ENCODE assay signal across 11 mouse cellular contexts in genomic region chr11:111687769-111688168, GRCm38 (mm10).
DNase-seq lines count a peak whose midpoint lies in the region; ATAC-seq and TF ChIP-seq lines count a peak whose summit lies in the region.
"Had no signal": no experiment of that assay in that cellular context is flagged by ENCODE, and none has a peak within 500 bp of the region (broad histone marks: within the 10 kb centered on the region; RNA-seq: fewer than 3 reads in every experiment).

No protein-coding gene starts in this region.

- no peak overlapping the region for H3ac ChIP-seq in myocyte (ENCODE audit: control insufficient read depth, insufficient read length)

- H3K4me2 ChIP-seq in intestine, postnatal 0 days (replicated peaks; ENCODE audit: low read depth): no peak overlapping the region
- peak overlapping the region; percentile 56 for H3K4me2 ChIP-seq in myocyte (ENCODE audit: low read depth)
- H3K4me2 ChIP-seq: hindbrain, embryonic 15.5 days had no signal

- H3K36me3 ChIP-seq in intestine, postnatal 0 days (ENCODE audit: control insufficient read depth, insufficient read depth): no peaks in the 10 kb centered on the region
- no peaks in the 10 kb centered on the region for H3K36me3 ChIP-seq in myocyte (ENCODE audit: control insufficient read depth, insufficient read depth)
- H3K36me3 ChIP-seq: hindbrain, embryonic 15.5 days had no signal

- peak; percentile 2 for DNase-seq in lung, postnatal 25 days (ENCODE audit: low spot score)
- DNase-seq in lung, postnatal 14 days: no peak
- peak; percentile 9 for DNase-seq in c-Kit-negative CD71-positive TER-119-positive erythroid progenitor cells, embryonic 14.5 days (ENCODE audit: low read depth, low spot score)
- DNase-seq in urinary bladder, postnatal 10 days (ENCODE audit: low spot score): no peak
- no peak for DNase-seq in retina, postnatal 1 day
- no peak for DNase-seq in heart, postnatal 14 days
- DNase-seq: heart, adult 2 months; kidney, postnatal 10 days had no signal

- 20% methylated on average over 3 of the region's 3 CpGs for WGBS in intestine, postnatal 0 days

- intact Hi-C loops in heart, postnatal 14 days (cut with DNase I): no loop called here

- H3K9ac ChIP-seq in intestine, postnatal 0 days (ENCODE audit: low read depth, low read length): no peak overlapping the region
- H3K9ac ChIP-seq: hindbrain, embryonic 15.5 days had no signal

- ATAC-seq in intestine, postnatal 0 days: peak; percentile 69

- 0 out of 2 replicates have a peak, but pooled peaks cover 3% of the 10 kb centered on the region for H3K4me1 ChIP-seq in intestine, postnatal 0 days (replicated peaks; ENCODE audit: control insufficient read depth, insufficient read depth, low read length)
- H3K4me1 ChIP-seq: hindbrain, embryonic 15.5 days had no signal

- no peaks in the 10 kb centered on the region for H3K9me3 ChIP-seq in intestine, postnatal 0 days (ENCODE audit: control insufficient read depth)
- H3K9me3 ChIP-seq: hindbrain, embryonic 15.5 days had no signal

- H3K27me3 ChIP-seq in intestine, postnatal 0 days (replicated peaks; ENCODE audit: control insufficient read depth, insufficient read depth, low read length): no peaks in the 10 kb centered on the region
- H3K27me3 ChIP-seq in myocyte (ENCODE audit: control insufficient read depth, insufficient read depth, insufficient read length): no peaks in the 10 kb centered on the region
- H3K27me3 ChIP-seq: hindbrain, embryonic 15.5 days had no signal

- TF ChIP-seq CTCF in intestine, postnatal 0 days (IDR thresholded peaks at IDR 0.05; ENCODE audit: low read depth): no peak

- no peaks in the 10 kb centered on the region for H3K79me2 ChIP-seq in myocyte (ENCODE audit: control insufficient read depth, insufficient read depth)

- H3K27ac ChIP-seq in intestine, postnatal 0 days (ENCODE audit: low read depth, low read length): no peak overlapping the region
- H3K27ac ChIP-seq: heart, adult 2 months; hindbrain, embryonic 15.5 days had no signal

- TF ChIP-seq POLR2A in myocyte (IDR thresholded peaks at IDR 0.05; ENCODE audit: insufficient read length, low read depth): no peak

- H3K4me3 ChIP-seq in intestine, postnatal 0 days (ENCODE audit: low read depth, low read length): no peak overlapping the region
- no peak overlapping the region for H3K4me3 ChIP-seq in myocyte
- H3K4me3 ChIP-seq: heart, adult 2 months; hindbrain, embryonic 15.5 days had no signal

TF ChIP-seq in myocyte, 11 proteins besides CTCF, POLR2A, EP300 and RAD21:
- TF ChIP-seq MYOD1 (IDR thresholded peaks at IDR 0.05; ENCODE audit: control insufficient read depth in 1 of 3, insufficient read length in 2 of 3, low read depth in 2 of 3): no peak
- TF ChIP-seq E2F4 (IDR thresholded peaks at IDR 0.05; ENCODE audit: insufficient read depth): no peak
- TF ChIP-seq CEBPB (IDR thresholded peaks at IDR 0.05; ENCODE audit: insufficient read depth, poor library complexity, severe bottlenecking): no peak
- TF ChIP-seq MYOG (IDR thresholded peaks at IDR 0.05; ENCODE audit: control insufficient read depth in 1 of 3, insufficient read depth in 1 of 3, insufficient read length in 2 of 3, low read depth in 2 of 3): no peak
- TF ChIP-seq TCF12 (IDR thresholded peaks at IDR 0.05; ENCODE audit: insufficient read depth, poor library complexity, severe bottlenecking): no peak
- no peak for TF ChIP-seq SRF (IDR thresholded peaks at IDR 0.05; ENCODE audit: control insufficient read depth, insufficient read length, low read depth)
- TF ChIP-seq TCF3 (IDR thresholded peaks at IDR 0.05; ENCODE audit: insufficient read length, low read depth): no peak
- no peak for TF ChIP-seq MAX (IDR thresholded peaks at IDR 0.05; ENCODE audit: low read depth)
TF ChIP-seq in myocyte: peak in this region for 0.

Comparison
In these comparisons a context has a peak if more than half of its experiments do, and no peak if none do; other contexts are left out.
1. DNase-seq: peak in lung, postnatal 25 days (single experiment) and c-Kit-negative CD71-positive TER-119-positive erythroid progenitor cells, embryonic 14.5 days (single experiment); none in lung, postnatal 14 days (single experiment), urinary bladder, postnatal 10 days (single experiment), retina, postnatal 1 day (single experiment) and heart, postnatal 14 days (0 of 2).